Mouse (Mus musculus) limb, embryonic 15.5 days (tissue): ENCODE data around the gene Polr1a. TPM values are rescaled to one million over a fixed set of nuclear protein-coding genes. Genes with fewer than 3 reads are reported as not detected.
A peak's percentile ranks its signal among the peaks of the same experiment; 100 is the strongest.

ENCODE experiments used
- ATAC-seq: fragments of 200-750 bp; cut with Nextera tagmentation; 2 replicates; pipeline ENCODE4 v1.8.0; 2017; ENCODE audit warnings: low read depth, moderate TSS enrichment; ENCODE audit not compliant: insufficient number of reproducible peaks, low FRiP score, low TSS enrichment
- H3K27ac ChIP-seq: fragments of 300-500 bp; sonication (generic); 2 replicates; pipeline ENCODE4 v1.5.1; 2015; ENCODE audit warnings: moderate library complexity, mild to moderate bottlenecking, inconsistent platforms
- H3K27me3 ChIP-seq: fragments of 300-500 bp; sonication (generic); 2 replicates; pipeline ENCODE4 v1.6.1; 2015; ENCODE audit warnings: inconsistent platforms
- H3K36me3 ChIP-seq: fragments of 300-500 bp; sonication (generic); 2 replicates; pipeline ENCODE4 v1.6.1; 2015; ENCODE audit warnings: inconsistent platforms
- H3K4me1 ChIP-seq: fragments of 300-500 bp; sonication (generic); 2 replicates; pipeline ENCODE4 v1.6.1; 2015; ENCODE audit warnings: inconsistent platforms
- H3K4me2 ChIP-seq: fragments of 300-500 bp; sonication (generic); 2 replicates; pipeline ENCODE4 v1.6.1; 2015; ENCODE audit warnings: mild to moderate bottlenecking, inconsistent platforms
- H3K4me3 ChIP-seq: fragments of 300-500 bp; sonication (generic); 2 replicates; pipeline ENCODE4 v1.5.1; 2015; ENCODE audit warnings: mild to moderate bottlenecking, inconsistent platforms
- H3K9ac ChIP-seq: fragments of 300-500 bp; sonication (generic); 2 replicates; pipeline ENCODE4 v1.6.1; 2015; ENCODE audit warnings: inconsistent platforms
- H3K9me3 ChIP-seq: fragments of 300-500 bp; sonication (generic); 2 replicates; pipeline ENCODE4 v1.6.1; 2016; ENCODE audit warnings: inconsistent platforms
- WGBS: fragments of 180-500 bp; shearing (Covaris S2); methylation state at CpG from one replicate; pipeline ENCODE4 v1.1.7; 2015; 5-methylcytosine and 5-hydroxymethylcytosine counted together
- polyA plus RNA-seq: library from polyadenylated mRNA; unstranded; fragments of >200 nt; fragmentation: Nextera tagmentation; extraction: Ambion mirVana; gene quantifications from 2 replicates; pipeline ENCODE4 v1.2.1, GENCODE M21; 2015

Gene Polr1a
- polyA plus RNA-seq, 1 experiment from 2014 or later, result 29.5 TPM

DNA sequence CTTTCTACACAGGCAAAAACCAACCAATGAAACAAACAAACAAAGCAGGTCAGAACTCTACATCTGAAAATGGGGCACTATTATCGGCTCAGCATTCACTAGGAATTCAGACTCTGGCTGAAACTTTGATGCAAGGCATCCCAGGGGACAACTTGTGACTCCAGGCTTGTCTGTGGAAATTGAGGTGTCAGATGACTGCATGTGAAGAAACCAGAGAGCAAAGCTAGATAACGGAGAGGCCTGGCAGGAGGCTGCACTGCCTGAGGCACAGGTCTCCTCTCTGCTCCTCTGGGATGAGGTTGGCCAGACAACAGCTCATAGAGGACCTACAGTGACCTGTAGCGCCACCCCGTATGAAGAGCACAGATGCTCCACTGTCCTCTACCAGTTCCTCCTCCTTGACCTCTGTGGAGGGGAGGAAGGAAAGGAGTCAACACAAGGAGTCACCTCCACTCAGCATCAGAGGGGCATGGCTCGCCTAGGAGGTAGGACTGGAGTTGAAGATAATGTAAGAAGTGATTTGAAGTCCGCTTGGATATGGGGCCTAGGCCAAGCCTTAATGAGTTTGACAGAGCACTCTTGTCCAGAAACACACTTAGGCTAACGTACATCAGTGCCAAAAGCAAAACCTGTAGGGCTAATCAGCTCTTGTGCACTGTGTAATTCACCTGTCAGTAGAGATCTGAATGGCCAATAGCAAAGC, 78.8 kb downstream of the Polr1a start:
- Histone ChIP-seq H3K27me3 (no peaks in the 10 kb centered on the region), H3K9me3 (no peaks in the 10 kb centered on the region), H3K36me3 (no peaks in the 10 kb centered on the region), H3K9ac (no peak overlapping the region), H3K4me2 (no peak overlapping the region), H3K4me3 (no peak overlapping the region), H3K4me1 (peaks cover 48% of the 10 kb centered on the region), H3K27ac (no peak overlapping the region)
- WGBS, result 66% methylated on average over 7 of the region's 7 CpGs
- no peak for ATAC-seq

DNA sequence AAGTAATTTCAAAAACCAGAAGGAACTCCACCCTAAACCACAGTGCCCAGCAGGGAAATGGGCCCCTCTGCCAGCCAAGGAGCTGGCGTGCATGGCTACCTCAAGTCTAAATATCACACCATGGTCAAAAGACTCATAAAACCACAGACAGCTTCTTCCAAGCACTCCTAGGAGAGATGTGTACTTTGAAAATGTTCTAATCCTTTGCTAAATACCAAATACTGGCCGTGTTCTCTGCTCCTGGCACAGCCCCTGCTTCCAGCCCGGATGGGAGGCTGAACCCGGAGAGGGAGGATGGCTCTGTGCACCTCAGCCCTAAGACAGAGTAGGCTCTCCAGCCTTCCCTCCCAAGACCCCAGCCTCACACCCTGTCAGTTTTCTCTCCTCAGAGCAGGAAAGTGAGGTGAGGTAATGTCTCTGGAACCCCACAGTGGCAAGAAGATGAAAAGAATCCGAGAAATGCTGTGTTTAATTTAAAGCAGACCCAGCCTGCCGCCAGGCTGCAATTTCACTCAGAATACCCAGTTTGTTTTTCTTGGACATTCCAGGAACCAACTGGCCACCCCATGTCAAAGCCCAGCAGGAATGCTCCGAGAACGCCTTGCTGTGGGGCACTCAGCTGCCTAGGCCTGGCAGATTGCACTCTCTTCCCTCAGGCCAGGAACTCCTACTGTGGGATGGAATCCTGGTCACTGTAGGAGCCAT, 80.9 kb downstream of the Polr1a start:
- no peak overlapping the region for H3K4me3 ChIP-seq
- peak overlapping the region; percentile 94 for H3K27ac ChIP-seq
- H3K9ac ChIP-seq, result no peak overlapping the region
- peak overlapping the region; percentile 24 for H3K4me2 ChIP-seq
- H3K36me3 ChIP-seq, result no peaks in the 10 kb centered on the region
- peaks cover 48% of the 10 kb centered on the region for H3K4me1 ChIP-seq
- ATAC-seq, result peak; percentile 80
- 10% methylated on average over 8 of the region's 8 CpGs for WGBS
- no peaks in the 10 kb centered on the region for H3K27me3 ChIP-seq
- no peaks in the 10 kb centered on the region for H3K9me3 ChIP-seq

DNA sequence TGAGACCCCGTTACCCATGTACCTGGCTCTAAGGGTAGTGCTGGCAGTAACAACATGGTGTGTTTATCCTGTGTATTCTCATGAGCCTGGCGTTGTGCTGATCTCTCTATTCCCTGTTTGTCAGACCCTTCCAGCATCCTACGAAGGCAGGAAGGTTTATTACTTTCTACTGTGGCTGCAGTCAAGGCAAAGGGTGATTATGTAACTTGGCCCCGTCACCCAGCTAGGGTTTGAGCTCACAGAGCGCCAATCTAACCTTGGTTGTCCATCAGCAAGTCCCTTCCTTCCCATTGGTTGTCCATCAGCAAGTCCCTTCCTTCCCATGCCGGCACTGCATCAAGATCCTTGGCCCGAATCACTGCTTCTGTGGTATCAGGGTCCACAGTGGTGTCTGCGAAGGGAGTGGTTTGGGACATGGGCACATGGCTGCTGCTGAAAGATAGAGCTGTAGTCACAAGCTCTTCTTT, 81.6 kb downstream of the Polr1a start:
- peak overlapping the region; percentile 94 for H3K27ac ChIP-seq

DNA sequence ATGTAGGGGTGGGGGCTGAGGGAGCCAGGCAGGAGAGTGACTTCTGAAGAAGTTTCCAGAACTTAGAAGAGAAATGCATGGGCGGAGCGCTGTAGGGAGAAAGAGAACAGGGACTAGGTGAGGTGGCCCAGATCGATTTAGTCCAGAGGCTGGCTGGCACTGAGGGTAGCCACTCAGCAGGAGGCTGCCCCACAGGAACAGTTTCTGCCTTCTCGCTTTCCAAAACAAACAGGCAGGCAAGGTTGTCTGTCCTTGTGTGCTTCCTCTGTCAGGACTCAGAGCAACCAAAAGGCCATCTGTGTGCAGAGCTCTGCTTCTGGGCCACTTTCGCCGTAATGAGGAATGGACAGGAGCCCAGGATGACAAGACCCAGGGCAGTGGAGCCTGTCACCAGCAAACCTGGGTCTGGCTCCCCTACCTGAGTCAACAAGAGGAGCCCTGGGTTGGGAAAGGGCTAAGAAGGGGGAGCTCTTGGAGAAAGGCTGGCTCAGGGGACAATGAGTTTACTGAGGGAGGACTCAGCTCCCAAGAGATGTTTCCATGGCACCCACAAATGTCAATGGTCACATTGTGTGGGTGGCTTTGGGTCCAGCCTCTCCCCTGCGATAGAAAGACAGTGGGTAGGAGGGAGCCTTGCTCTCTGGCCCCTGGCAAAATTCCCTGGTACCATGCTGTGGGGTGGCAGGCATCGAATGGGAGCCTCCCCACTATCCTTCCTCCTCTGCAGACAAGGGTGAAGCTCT, 82.5 kb downstream of the Polr1a start:
- peak overlapping the region; percentile 94 for H3K27ac ChIP-seq
- H3K4me1 ChIP-seq, result peaks cover 48% of the 10 kb centered on the region

More for the DNA sequence above, 81.6 kb downstream of the Polr1a start:
- 52% methylated on average over 8 of the region's 8 CpGs for WGBS
- Histone ChIP-seq H3K27me3 (no peaks in the 10 kb centered on the region), H3K4me3 (no peak overlapping the region), H3K9me3 (no peaks in the 10 kb centered on the region), H3K4me2 (peak overlapping the region; percentile 24), H3K36me3 (no peaks in the 10 kb centered on the region), H3K4me1 (peaks cover 48% of the 10 kb centered on the region), H3K9ac (no peak overlapping the region)
- ATAC-seq, result no peak

DNA sequence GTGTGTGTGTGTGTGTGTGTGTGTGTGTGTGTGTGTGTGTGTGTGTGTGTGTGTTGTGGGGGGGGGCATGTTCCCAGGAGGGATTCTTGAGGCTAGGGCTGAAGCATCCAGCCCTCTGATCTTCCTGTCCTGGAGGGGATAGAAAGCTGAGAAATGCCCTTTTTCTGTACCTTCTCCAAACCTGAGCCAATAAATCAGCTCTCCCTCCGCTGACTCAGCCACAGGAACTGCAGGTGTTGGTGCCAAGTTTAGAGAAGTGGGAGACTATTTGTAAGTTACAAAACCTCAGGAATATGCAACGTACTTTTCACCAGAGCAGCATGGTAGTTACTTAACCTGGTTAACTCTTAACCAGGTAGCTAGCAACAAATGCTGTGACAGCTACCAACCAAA, 83.1 kb downstream of the Polr1a start:
- no peaks in the 10 kb centered on the region for H3K9me3 ChIP-seq
- H3K4me1 ChIP-seq, result peaks cover 48% of the 10 kb centered on the region
- H3K4me3 ChIP-seq, result no peak overlapping the region
- WGBS, result 22% methylated on average over 2 of the region's 2 CpGs
- H3K27ac ChIP-seq, result peak overlapping the region; percentile 94; the same call in 1 of the 2 replicates
- H3K4me2 ChIP-seq, result no peak overlapping the region
- no peak for ATAC-seq
- H3K27me3 ChIP-seq, result no peaks in the 10 kb centered on the region
- H3K9ac ChIP-seq, result no peak overlapping the region
- H3K36me3 ChIP-seq, result no peaks in the 10 kb centered on the region

More for the DNA sequence above, 82.5 kb downstream of the Polr1a start:
- H3K4me2 ChIP-seq, result no peak overlapping the region
- H3K9me3 ChIP-seq, result no peaks in the 10 kb centered on the region
- no peak overlapping the region for H3K9ac ChIP-seq
- H3K36me3 ChIP-seq, result no peaks in the 10 kb centered on the region
- no peaks in the 10 kb centered on the region for H3K27me3 ChIP-seq
- WGBS, result 65% methylated on average over 8 of the region's 8 CpGs
- no peak overlapping the region for H3K4me3 ChIP-seq
- ATAC-seq, result no peak

DNA sequence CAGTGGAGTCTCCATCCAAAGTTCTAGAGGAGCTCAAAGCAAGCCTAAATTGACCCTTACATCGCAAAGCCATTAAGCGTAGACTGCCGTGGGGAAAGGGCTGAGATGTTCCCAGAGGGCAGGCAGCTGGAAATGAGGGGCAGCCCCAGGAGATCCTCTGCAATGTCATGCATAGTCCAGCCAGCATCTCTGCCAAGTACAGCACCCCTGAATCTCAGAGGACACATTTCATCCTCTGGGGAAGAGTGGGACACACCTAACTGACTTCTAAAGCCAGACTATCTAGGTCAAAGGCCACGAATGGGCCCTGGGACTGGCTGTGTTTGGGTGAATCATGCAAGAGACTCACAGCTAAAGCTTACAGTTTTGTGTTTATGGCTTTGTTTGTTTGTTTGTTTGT, 85.2 kb downstream of the Polr1a start:
- H3K9me3 ChIP-seq, result no peaks in the 10 kb centered on the region
- no peak overlapping the region for H3K9ac ChIP-seq
- H3K4me3 ChIP-seq, result no peak overlapping the region
- WGBS, result 74% methylated on average over 4 of the region's 4 CpGs
- peaks cover 35% of the 10 kb centered on the region for H3K4me1 ChIP-seq
- no peaks in the 10 kb centered on the region for H3K27me3 ChIP-seq
- no peak overlapping the region for H3K4me2 ChIP-seq
- no peak for ATAC-seq
- H3K36me3 ChIP-seq, result no peaks in the 10 kb centered on the region
- no peak overlapping the region for H3K27ac ChIP-seq

DNA sequence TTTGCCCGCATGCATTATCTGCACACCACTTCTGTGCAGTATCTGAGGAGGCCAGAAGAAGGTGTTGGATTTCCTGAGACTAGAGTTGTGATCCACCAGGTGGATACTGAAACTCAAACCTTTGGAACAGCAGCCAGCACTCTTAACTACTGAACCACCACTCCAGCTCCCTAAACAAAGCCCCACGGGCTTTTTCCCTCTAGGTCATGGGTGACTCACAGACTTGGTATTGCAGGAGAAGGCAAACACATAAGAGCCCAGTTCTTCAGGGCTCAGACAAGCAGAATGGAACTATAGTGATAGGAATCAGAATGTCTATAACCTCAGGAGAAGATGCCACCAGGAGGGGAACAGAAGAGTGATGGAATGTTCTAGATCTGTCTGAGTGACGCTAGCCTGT, 86.2 kb downstream of the Polr1a start:
- Histone ChIP-seq H3K9ac (no peak overlapping the region), H3K4me3 (no peak overlapping the region), H3K27ac (no peak overlapping the region), H3K4me1 (peaks cover 24% of the 10 kb centered on the region), H3K4me2 (no peak overlapping the region), H3K9me3 (no peaks in the 10 kb centered on the region), H3K27me3 (no peaks in the 10 kb centered on the region), H3K36me3 (no peaks in the 10 kb centered on the region)
- ATAC-seq, result no peak
- WGBS, result 85% methylated on average over 3 of the region's 3 CpGs

DNA sequence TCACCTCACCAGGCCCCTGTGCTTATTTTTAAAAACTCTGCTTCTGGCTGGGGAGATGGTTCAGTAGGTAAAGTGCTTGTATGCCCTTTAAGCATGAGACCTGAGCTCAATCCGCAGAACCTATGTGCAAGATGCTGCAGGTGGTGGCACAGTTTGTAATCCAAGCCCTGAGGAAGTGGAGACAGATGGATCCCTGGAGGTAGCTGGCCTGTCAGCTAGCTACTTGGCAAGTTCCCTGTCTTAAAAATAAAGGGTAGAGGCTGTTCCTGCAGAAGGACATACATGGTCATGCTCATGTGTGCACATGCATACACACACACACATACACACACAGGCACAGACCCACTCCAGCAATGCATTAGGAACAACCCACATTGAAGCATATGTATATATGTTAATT, 88.4 kb downstream of the Polr1a start:
- Histone ChIP-seq H3K27ac (no peak overlapping the region), H3K4me2 (no peak overlapping the region)
- 81% methylated on average over 1 of the region's 1 CpGs for WGBS

DNA sequence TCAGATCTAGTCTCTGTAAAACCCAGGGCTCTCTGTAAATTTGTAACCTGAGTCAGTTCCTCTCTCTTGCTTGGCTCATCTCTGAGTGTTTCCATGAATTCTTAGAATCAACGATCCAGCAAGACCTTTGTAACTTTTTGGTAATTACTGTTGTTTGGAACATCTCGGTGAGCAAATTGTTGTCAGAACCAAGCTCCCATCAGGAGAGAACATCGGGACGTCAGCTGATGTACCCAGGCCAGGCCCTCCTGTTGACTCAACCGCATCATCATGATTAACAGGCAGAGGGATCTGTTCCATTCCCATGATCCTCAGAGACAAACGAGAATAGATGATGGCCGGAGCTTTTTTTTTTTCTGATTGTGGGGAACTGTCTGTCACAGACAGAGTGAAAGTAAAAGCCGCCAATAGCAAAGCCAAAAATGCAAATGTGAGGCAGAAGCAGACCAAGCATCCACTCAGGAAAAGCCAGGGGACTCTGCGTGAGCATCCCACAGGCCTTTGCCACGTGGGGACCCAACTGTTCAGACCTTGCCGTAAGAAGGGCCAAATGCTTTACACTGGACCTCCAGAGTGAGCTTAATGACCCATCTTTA, 91.2 kb downstream of the Polr1a start:
- no peak overlapping the region for H3K4me2 ChIP-seq
- 81% methylated on average over 11 of the region's 11 CpGs for WGBS
- no peaks in the 10 kb centered on the region for H3K9me3 ChIP-seq
- no peaks in the 10 kb centered on the region for H3K36me3 ChIP-seq
- H3K4me1 ChIP-seq, result no peaks in the 10 kb centered on the region
- no peak overlapping the region for H3K4me3 ChIP-seq
- no peaks in the 10 kb centered on the region for H3K27me3 ChIP-seq
- ATAC-seq, result no peak
- no peak overlapping the region for H3K9ac ChIP-seq
- no peak overlapping the region for H3K27ac ChIP-seq

More for the DNA sequence above, 88.4 kb downstream of the Polr1a start:
- Histone ChIP-seq H3K9me3 (no peaks in the 10 kb centered on the region), H3K36me3 (no peaks in the 10 kb centered on the region), H3K4me1 (peaks cover 2% of the 10 kb centered on the region), H3K9ac (no peak overlapping the region), H3K4me3 (no peak overlapping the region), H3K27me3 (no peaks in the 10 kb centered on the region)
- no peak for ATAC-seq

DNA sequence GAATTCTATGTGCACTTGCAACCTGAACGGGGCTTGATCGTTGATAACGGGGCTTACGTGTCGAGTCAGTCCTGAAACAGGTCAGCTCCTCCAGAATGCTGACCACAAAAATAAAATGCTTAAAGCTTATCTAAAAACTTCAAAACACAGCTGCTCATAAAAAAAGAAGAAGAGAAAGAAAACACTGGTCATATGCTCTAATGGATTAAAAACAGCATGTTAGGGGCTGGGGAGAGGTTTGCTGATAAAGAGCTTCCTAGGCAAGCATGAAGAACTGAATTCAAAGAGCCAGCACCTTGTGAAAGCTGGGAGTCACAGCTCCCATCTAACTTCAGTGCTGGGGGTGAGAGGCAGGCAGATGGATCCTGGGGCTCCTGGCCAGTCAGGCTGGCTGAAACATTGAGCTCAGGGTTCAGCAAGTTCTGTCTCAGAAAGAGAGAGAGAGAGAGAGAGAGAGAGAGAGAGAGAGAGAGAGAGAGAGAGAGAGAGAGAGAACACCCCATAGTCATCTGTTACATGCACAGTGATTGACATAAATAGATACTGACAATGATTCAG, 92.4 kb downstream of the Polr1a start:
- Histone ChIP-seq H3K36me3 (no peaks in the 10 kb centered on the region), H3K27me3 (no peaks in the 10 kb centered on the region), H3K9me3 (no peaks in the 10 kb centered on the region), H3K4me3 (no peak overlapping the region), H3K4me2 (no peak overlapping the region), H3K4me1 (no peaks in the 10 kb centered on the region), H3K27ac (no peak overlapping the region), H3K9ac (no peak overlapping the region)
- WGBS, result 82% methylated on average over 5 of the region's 5 CpGs
- ATAC-seq, result no peak

DNA sequence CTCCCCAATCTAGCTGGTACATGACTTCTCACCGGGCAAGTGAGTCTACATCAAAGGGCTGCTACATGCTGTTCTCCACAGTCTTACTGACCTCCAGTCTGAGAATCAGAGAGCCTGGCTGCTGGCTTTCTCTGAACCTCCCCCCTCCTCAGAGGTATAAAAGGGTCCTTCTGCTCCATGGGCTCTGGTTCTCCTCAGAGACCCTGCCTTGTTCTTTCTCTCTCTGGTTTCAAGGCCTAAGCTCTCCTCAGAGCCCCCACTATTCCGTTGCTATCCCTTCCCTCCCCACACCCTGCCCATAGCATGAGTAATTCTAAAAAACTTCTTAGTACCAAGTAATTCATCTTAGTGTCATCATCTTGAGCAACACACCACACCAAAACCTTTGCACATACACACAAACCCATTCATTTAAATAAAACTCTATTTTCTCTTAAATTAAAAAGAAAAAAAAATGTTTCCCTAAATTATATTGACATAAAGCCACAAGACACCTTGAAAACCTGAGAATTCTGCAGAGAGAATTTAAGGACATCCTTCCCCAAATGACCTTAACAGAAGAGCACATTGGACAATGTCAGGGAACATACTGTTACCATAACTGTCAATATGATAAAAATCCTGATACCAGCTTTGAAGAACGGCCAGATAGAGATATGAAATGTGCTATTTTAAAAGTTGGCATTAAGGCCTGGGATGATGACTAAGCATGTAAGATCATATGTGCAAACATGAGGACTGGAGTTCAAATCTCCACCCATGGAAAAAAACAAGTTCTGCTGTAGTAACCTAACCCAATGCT, 98.8 kb downstream of the Polr1a start:
- no peaks in the 10 kb centered on the region for H3K9me3 ChIP-seq
- H3K36me3 ChIP-seq, result no peaks in the 10 kb centered on the region
- 72% methylated on average over 3 of the region's 3 CpGs for WGBS
- no peak overlapping the region for H3K4me2 ChIP-seq
- no peak overlapping the region for H3K9ac ChIP-seq
- no peak overlapping the region for H3K27ac ChIP-seq
- H3K4me3 ChIP-seq, result no peak overlapping the region
- no peaks in the 10 kb centered on the region for H3K27me3 ChIP-seq
- no peaks in the 10 kb centered on the region for H3K4me1 ChIP-seq
- ATAC-seq, result no peak
